In the genomic region with DNA sequence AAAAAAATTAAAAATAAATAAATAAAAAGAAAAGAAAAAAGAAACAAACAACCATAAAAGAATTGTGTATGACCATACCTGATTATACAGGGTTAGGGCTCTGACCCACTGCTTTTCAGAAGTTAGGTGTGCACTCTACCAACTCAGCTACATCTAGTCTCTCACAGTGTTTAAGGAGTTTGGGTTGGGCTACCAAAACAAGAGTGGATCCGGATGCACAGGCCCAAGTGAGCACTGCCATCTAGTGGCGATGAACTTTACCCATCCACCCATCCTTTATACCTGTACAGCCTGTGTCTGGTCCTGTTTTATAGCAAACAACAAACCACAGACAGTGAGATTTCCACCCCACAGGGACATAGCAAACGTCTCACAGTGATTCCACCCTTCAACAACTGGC, we compare ENCODE assay signal across 8 mouse cellular contexts. TPM values are rescaled to one million over a fixed set of nuclear protein-coding genes. Genes with fewer than 3 reads are reported as not detected.
DNase-seq lines count a peak whose midpoint lies in the region; ATAC-seq and TF ChIP-seq lines count a peak whose summit lies in the region.

No protein-coding gene starts in this region.

- H3K27ac ChIP-seq in kidney, embryonic 16.5 days (ENCODE audit: low read length): no peak overlapping the region
- H3K27ac ChIP-seq in limb, embryonic 15.5 days: no peak overlapping the region
- H3K27ac ChIP-seq in midbrain, postnatal 0 days (ENCODE audit: low read depth, low read length): no peak overlapping the region

- peak; percentile 77 for DNase-seq in A20 (ENCODE audit: low read depth, low spot score)
- peak; percentile 45 for DNase-seq in adrenal gland, adult 8-10 months
- DNase-seq in embryo, embryonic 11.5 days (ENCODE audit: low read depth, low spot score): peak; percentile 41
- DNase-seq in heart, adult 9 months (ENCODE audit: low spot score in 2 of 2): peak; percentile 48 to 64
- peak; percentile 74 for DNase-seq in midbrain, postnatal 0 days (ENCODE audit: low spot score)
- peak; percentile 43 to 80 for DNase-seq in spleen, postnatal 10 days (ENCODE audit: low spot score in 2 of 2)

- H3K9me3 ChIP-seq in kidney, embryonic 16.5 days (ENCODE audit: low read length): no peaks in the 10 kb centered on the region
- H3K9me3 ChIP-seq in limb, embryonic 15.5 days: no peaks in the 10 kb centered on the region
- H3K9me3 ChIP-seq in midbrain, postnatal 0 days (ENCODE audit: low read length): no peaks in the 10 kb centered on the region

- no peak overlapping the region for H3K4me2 ChIP-seq in kidney, embryonic 16.5 days (replicated peaks; ENCODE audit: low read depth, low read length)
- no peak overlapping the region for H3K4me2 ChIP-seq in limb, embryonic 15.5 days
- H3K4me2 ChIP-seq in midbrain, postnatal 0 days (ENCODE audit: low read depth, low read length, poor library complexity, severe bottlenecking): no peak overlapping the region

- H3K9ac ChIP-seq in kidney, embryonic 16.5 days (replicated peaks; ENCODE audit: low read length): no peak overlapping the region
- H3K9ac ChIP-seq in limb, embryonic 15.5 days: no peak overlapping the region
- no peak overlapping the region for H3K9ac ChIP-seq in midbrain, postnatal 0 days (replicated peaks; ENCODE audit: low read length, poor library complexity, severe bottlenecking)

- no peaks in the 10 kb centered on the region for H3K36me3 ChIP-seq in kidney, embryonic 16.5 days (ENCODE audit: insufficient read depth, low read length)
- no peaks in the 10 kb centered on the region for H3K36me3 ChIP-seq in limb, embryonic 15.5 days
- H3K36me3 ChIP-seq in midbrain, postnatal 0 days (ENCODE audit: insufficient read depth, low read length): no peaks in the 10 kb centered on the region

- H3K4me1 ChIP-seq in kidney, embryonic 16.5 days (ENCODE audit: insufficient read depth, low read length): peaks cover 6% of the 10 kb centered on the region
- H3K4me1 ChIP-seq in limb, embryonic 15.5 days: peaks cover 6% of the 10 kb centered on the region; the same call in 1 of the 2 replicates
- no peaks in the 10 kb centered on the region for H3K4me1 ChIP-seq in midbrain, postnatal 0 days (ENCODE audit: insufficient read depth, low read length)

- under 1% methylated on average over 3 of the region's 3 CpGs for WGBS in kidney, embryonic 16.5 days
- WGBS in limb, embryonic 15.5 days: 2% methylated on average over 3 of the region's 3 CpGs
- 1% methylated on average over 3 of the region's 3 CpGs for WGBS in midbrain, postnatal 0 days

- no peak overlapping the region for H3K4me3 ChIP-seq in kidney, embryonic 16.5 days (ENCODE audit: low read length)
- no peak overlapping the region for H3K4me3 ChIP-seq in limb, embryonic 15.5 days
- no peak overlapping the region for H3K4me3 ChIP-seq in midbrain, postnatal 0 days (ENCODE audit: low read depth, low read length)

- no peaks in the 10 kb centered on the region for H3K27me3 ChIP-seq in kidney, embryonic 16.5 days (ENCODE audit: insufficient read depth, low read length)
- no peaks in the 10 kb centered on the region for H3K27me3 ChIP-seq in limb, embryonic 15.5 days
- no peaks in the 10 kb centered on the region for H3K27me3 ChIP-seq in midbrain, postnatal 0 days (ENCODE audit: insufficient read depth, low read length)

- ATAC-seq in kidney, embryonic 16.5 days (ENCODE audit: low FRiP score, low TSS enrichment): peak; percentile 53
- ATAC-seq in limb, embryonic 15.5 days (ENCODE audit: insufficient number of reproducible peaks, low FRiP score, low TSS enrichment, low read depth): 0 out of 2 replicates have a peak, but pooled peaks have one; percentile 30
- ATAC-seq in midbrain, postnatal 0 days (ENCODE audit: low FRiP score): peak; percentile 75

- peak; percentile 86 for TF ChIP-seq CTCF in midbrain, postnatal 0 days (IDR thresholded peaks at IDR 0.05)

RNA-seq across cellular contexts. Expression of gene Birc3, which starts 24.5 kb away (rescaled TPM):
- 10 to 100 TPM; 22.2 to 35.6 (median 30.6) TPM for total RNA-seq in adrenal gland, adult 8-10 months (2022)
- 7.3 and 7.4 TPM in 2 replicates for polyA plus RNA-seq in kidney, embryonic 16.5 days (2015; fragmentation: Nextera tagmentation; extraction: Ambion mirVana)
- 15.9 and 16.6 TPM in 2 replicates for polyA plus RNA-seq in limb, embryonic 15.5 days (2015; fragmentation: Nextera tagmentation; extraction: Ambion mirVana)
- total RNA-seq in midbrain, postnatal 0 days (2014; rRNA removed): 2.3 and 2.6 TPM in 2 replicates
- polyA plus RNA-seq in midbrain, postnatal 0 days (2015; fragmentation: Nextera tagmentation; extraction: Ambion mirVana): 0.99 and 1.5 TPM in 2 replicates
